Mouse (Mus musculus): ENCODE data around the gene Foxo3.

DNA sequence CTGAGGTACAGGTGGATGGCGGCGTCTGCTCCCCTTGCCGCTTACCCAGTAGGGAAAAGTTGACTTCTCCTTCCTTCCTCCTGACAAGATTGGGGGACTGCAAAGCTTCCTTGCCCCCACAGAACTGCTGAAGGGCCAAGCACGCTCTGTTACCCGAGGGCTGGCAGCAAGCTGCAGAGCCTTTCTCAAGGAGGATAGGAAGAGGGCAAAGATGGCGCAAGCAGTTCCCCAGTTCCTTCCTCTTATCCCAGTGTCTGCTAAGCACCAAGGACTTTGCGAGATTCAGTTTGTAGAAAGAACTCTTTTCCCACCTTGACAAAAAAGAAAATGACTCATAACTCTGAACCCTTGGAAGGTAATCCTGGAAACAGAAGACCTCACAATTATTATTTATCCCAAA lies 18.6 kb downstream of the Foxo3 start:
- TF ChIP-seq CTCF (IDR thresholded peaks at IDR 0.05; ENCODE audit: low read depth, low read length) (no peak), POLR2A (IDR thresholded peaks at IDR 0.05; ENCODE audit: extremely low read depth, insufficient read depth, low read length) (no peak)

All from liver, adult 2 months (tissue).